ENCODE assay signal across 11 mouse cellular contexts in genomic region chr7:84577034-84577433, GRCm38 (mm10). TPM values are rescaled to one million over a fixed set of nuclear protein-coding genes. Genes with fewer than 3 reads are reported as not detected.
"Had no signal": no experiment of that assay in that cellular context is flagged by ENCODE, and none has a peak within 500 bp of the region (broad histone marks: within the 10 kb centered on the region; RNA-seq: fewer than 3 reads in every experiment).

No protein-coding gene starts in this region.

- H3K36me3 ChIP-seq: kidney, embryonic 15.5 days; limb, embryonic 12.5 days; midbrain, embryonic 15.5 days had no signal

- H3K27me3 ChIP-seq: kidney, embryonic 15.5 days; limb, embryonic 12.5 days; midbrain, embryonic 15.5 days had no signal

- H3K9ac ChIP-seq: kidney, embryonic 15.5 days; limb, embryonic 12.5 days; midbrain, embryonic 15.5 days had no signal

- H3K27ac ChIP-seq: kidney, embryonic 15.5 days; limb, embryonic 12.5 days; midbrain, embryonic 15.5 days had no signal

- H3K9me3 ChIP-seq: kidney, embryonic 15.5 days; limb, embryonic 12.5 days; midbrain, embryonic 15.5 days had no signal

- H3K4me2 ChIP-seq: kidney, embryonic 15.5 days; limb, embryonic 12.5 days; midbrain, embryonic 15.5 days had no signal

- H3K4me1 ChIP-seq: kidney, embryonic 15.5 days; limb, embryonic 12.5 days; midbrain, embryonic 15.5 days had no signal

- H3K4me3 ChIP-seq: kidney, embryonic 15.5 days; limb, embryonic 12.5 days; midbrain, embryonic 15.5 days had no signal

- DNase-seq: kidney, adult 2 months; kidney, postnatal 14 days; lung, adult 18-20 months; right cerebral cortex, postnatal 14 days; thymus, postnatal 4 days had no signal

- ATAC-seq: intestine, embryonic 16.5 days; midbrain, embryonic 15.5 days had no signal

RNA-seq across cellular contexts. Expression of gene Gm2115, which starts 48.3 kb away (rescaled TPM):
- total RNA-seq: liver, adult 2 months; megakaryocyte-erythroid progenitor cell, adult 5-6 weeks had no signal
